Mouse (Mus musculus) v-Abl transformed pro-B cells (cell line): ENCODE measurements around the gene Tcte2.

Experiments used
- in situ Hi-C, 2 experiments: fragments of 400-800 bp; cut with MboI; formaldehyde crosslinking; loops; one replicate each; pipeline ENCODE4 v1.15.1; 2025; ENCODE audit not compliant: unreplicated experiment in 2 of 2

Tcte2 gene

GRCm38 (mm10) chr17:13722434-13722833, 39.2 kb downstream of the Tcte2 start:
- in situ Hi-C loops = no loop called here

- in situ Hi-C loops = no loop called here
Observed at GRCm38 (mm10) chr17:13721372-13721771, 40.3 kb downstream of the Tcte2 start.

- in situ Hi-C loops = no loop called here
Observed at GRCm38 (mm10) chr17:13720187-13720586, 41.4 kb downstream of the Tcte2 start.

GRCm38 (mm10) chr17:13717428-13717827, 44.2 kb downstream of the Tcte2 start:
- in situ Hi-C loops = no loop called here

GRCm38 (mm10) chr17:13716336-13716735, 45.3 kb downstream of the Tcte2 start:
- in situ Hi-C loops = no loop called here

- in situ Hi-C loops = no loop called here
Observed at GRCm38 (mm10) chr17:13715511-13715910, 46.1 kb downstream of the Tcte2 start.

GRCm38 (mm10) chr17:13714654-13715053, 47.0 kb downstream of the Tcte2 start:
- in situ Hi-C loops = no loop called here

GRCm38 (mm10) chr17:13714128-13714527, 47.5 kb downstream of the Tcte2 start:
- in situ Hi-C loops = no loop called here

GRCm38 (mm10) chr17:13712518-13712917, 49.1 kb downstream of the Tcte2 start:
- in situ Hi-C loops = no loop called here

GRCm38 (mm10) chr17:13712116-13712515, 49.5 kb downstream of the Tcte2 start:
- in situ Hi-C loops = no loop called here

GRCm38 (mm10) chr17:13711173-13711572, 50.5 kb downstream of the Tcte2 start:
- in situ Hi-C loops = no loop called here

GRCm38 (mm10) chr17:13705481-13705921, 56.1 kb downstream of the Tcte2 start:
- in situ Hi-C loops = no loop called here

- in situ Hi-C loops = no loop called here
Observed at GRCm38 (mm10) chr17:13703611-13704320, 57.9 kb downstream of the Tcte2 start.

GRCm38 (mm10) chr17:13700131-13701016, 61.3 kb downstream of the Tcte2 start:
- in situ Hi-C loops = no loop called here

- in situ Hi-C loops = no loop called here
Observed at GRCm38 (mm10) chr17:13699716-13700115, 61.9 kb downstream of the Tcte2 start.

- in situ Hi-C loops = no loop called here
Observed at GRCm38 (mm10) chr17:13698194-13698593, 63.4 kb downstream of the Tcte2 start.

GRCm38 (mm10) chr17:13697646-13698045, 64.0 kb downstream of the Tcte2 start:
- in situ Hi-C loops = no loop called here

- in situ Hi-C loops = no loop called here
Observed at GRCm38 (mm10) chr17:13695881-13696280, 65.7 kb downstream of the Tcte2 start.

- in situ Hi-C loops = no loop called here
Observed at GRCm38 (mm10) chr17:13695211-13695610, 66.4 kb downstream of the Tcte2 start.

GRCm38 (mm10) chr17:13694181-13694580, 67.4 kb downstream of the Tcte2 start:
- in situ Hi-C loops = no loop called here

GRCm38 (mm10) chr17:13687656-13688055, 74.0 kb downstream of the Tcte2 start:
- in situ Hi-C loops = no loop called here

- in situ Hi-C loops = no loop called here
Observed at GRCm38 (mm10) chr17:13687086-13687485, 74.5 kb downstream of the Tcte2 start.
